Mouse (Mus musculus): Measurements from ENCODE around the gene Gtf2ird2.

GRCm38 (mm10) chr5:134169231-134169630 lies 14.6 kb upstream of the Gtf2ird2 start:
- TF ChIP-seq CTCF (IDR thresholded peaks at IDR 0.05; ENCODE audit: borderline replicate concordance, insufficient read depth, low read length) (no peak), POLR2A (IDR thresholded peaks at IDR 0.05; ENCODE audit: low read depth, low read length) (no peak)

Data from embryonic fibroblast, embryonic 13.5 days (primary cell).